Mouse (Mus musculus) erythroblast, embryonic 14.5 days (primary cell): Measurements from ENCODE around the gene Zfp341. TPM values are rescaled to one million over a fixed set of nuclear protein-coding genes. Genes with fewer than 3 reads are reported as not detected.

Experiments used
- H3K27me3 ChIP-seq: 2 replicates; pipeline ENCODE4 v1.6.1; 2012; ENCODE audit warnings: inconsistent platforms; ENCODE audit not compliant: control insufficient read depth
- H3K36me3 ChIP-seq: 2 replicates; pipeline ENCODE4 v1.6.1; 2012; ENCODE audit warnings: mild to moderate bottlenecking, inconsistent platforms; ENCODE audit not compliant: control insufficient read depth
- H3K4me1 ChIP-seq: 2 replicates; pipeline ENCODE4 v1.6.1; 2012; ENCODE audit warnings: inconsistent platforms; ENCODE audit not compliant: control insufficient read depth
- H3K4me3 ChIP-seq: replicated peaks from 2 replicates; pipeline ENCODE3; 2012; ENCODE audit warnings: moderate library complexity, mild to moderate bottlenecking, inconsistent platforms
- H3K9me3 ChIP-seq: 2 replicates; pipeline ENCODE4 v1.6.1; 2012; ENCODE audit warnings: low read length, inconsistent platforms, mixed read lengths; ENCODE audit not compliant: control insufficient read depth
- GATA1 ChIP-seq: IDR thresholded peaks from 2 replicates; pipeline ENCODE4 v1.6.1; 2012; ENCODE audit warnings: low read length, inconsistent platforms, mixed read lengths
- TAL1 ChIP-seq: IDR thresholded peaks from 3 replicates; pipeline ENCODE4 v1.6.1; 2012; ENCODE audit warnings: low read length, inconsistent platforms, mixed read lengths
- polyA plus RNA-seq: library from polyadenylated mRNA; stranded (reverse); fragments of >175 nt; gene quantifications from 2 replicates; pipeline ENCODE4 v1.2.3, GENCODE M21; 2012

Gene Zfp341
- polyA plus RNA-seq, 1 experiment, result 2.0 TPM

GRCm38 (mm10) chr2:154689391-154689790 lies 76.3 kb downstream of the Zfp341 start:
- H3K27me3 ChIP-seq, result no peaks in the 10 kb centered on the region
- no peak overlapping the region for H3K4me3 ChIP-seq
- peaks cover 4% of the 10 kb centered on the region; the same call in 1 of the 2 replicates for H3K4me1 ChIP-seq
- H3K36me3 ChIP-seq, result peaks cover 79% of the 10 kb centered on the region
- no peaks in the 10 kb centered on the region for H3K9me3 ChIP-seq
- TF ChIP-seq GATA1 (no peak), TAL1 (no peak)

GRCm38 (mm10) chr2:154690959-154691358 lies 77.9 kb downstream of the Zfp341 start:
- Histone ChIP-seq H3K36me3 (peaks cover 84% of the 10 kb centered on the region), H3K9me3 (no peaks in the 10 kb centered on the region), H3K27me3 (no peaks in the 10 kb centered on the region), H3K4me1 (no peaks in the 10 kb centered on the region; the same call in 1 of the 2 replicates), H3K4me3 (no peak overlapping the region)
- no peak for TF ChIP-seq TAL1
- TF ChIP-seq GATA1, result no peak

GRCm38 (mm10) chr2:154693186-154693940 lies 80.3 kb downstream of the Zfp341 start:
- no peaks in the 10 kb centered on the region for H3K9me3 ChIP-seq
- TF ChIP-seq TAL1 (no peak), GATA1 (no peak)
- peaks cover 72% of the 10 kb centered on the region for H3K36me3 ChIP-seq
- no peak overlapping the region for H3K4me3 ChIP-seq
- no peaks in the 10 kb centered on the region for H3K27me3 ChIP-seq
- H3K4me1 ChIP-seq, result no peaks in the 10 kb centered on the region; the same call in 1 of the 2 replicates

GRCm38 (mm10) chr2:154693941-154694256 lies 80.8 kb downstream of the Zfp341 start:
- Histone ChIP-seq H3K4me3 (no peak overlapping the region), H3K36me3 (peaks cover 67% of the 10 kb centered on the region), H3K4me1 (no peaks in the 10 kb centered on the region; the same call in 1 of the 2 replicates), H3K9me3 (no peaks in the 10 kb centered on the region), H3K27me3 (no peaks in the 10 kb centered on the region)
- TF ChIP-seq GATA1 (no peak), TAL1 (no peak)

GRCm38 (mm10) chr2:154695690-154696089 lies 82.6 kb downstream of the Zfp341 start:
- no peaks in the 10 kb centered on the region for H3K27me3 ChIP-seq
- no peaks in the 10 kb centered on the region for H3K9me3 ChIP-seq
- no peak overlapping the region for H3K4me3 ChIP-seq
- no peaks in the 10 kb centered on the region; the same call in 1 of the 2 replicates for H3K4me1 ChIP-seq
- TF ChIP-seq TAL1 (no peak), GATA1 (no peak)
- H3K36me3 ChIP-seq, result peaks cover 49% of the 10 kb centered on the region

Other genes with a start within 250 kb of the Zfp341 start
- gene Cdk5rap1, start 240.3 kb upstream of the Zfp341 start, polyA plus RNA-seq, result 0.02 and 0.05 TPM in 2 replicates
- 0.07 and 0.08 TPM in 2 replicates for gene Snta1, start 205.2 kb upstream of the Zfp341 start, polyA plus RNA-seq
- gene Cbfa2t2, start 176.8 kb upstream of the Zfp341 start, polyA plus RNA-seq, result 0.19 and 0.24 TPM in 2 replicates
- gene 1700003F12Rik, start 66.2 kb upstream of the Zfp341 start, polyA plus RNA-seq, result not detected in 2 replicates
- 0.03 TPM in 1 of 2 replicates, not detected in the other for gene Actl10, start 61.5 kb upstream of the Zfp341 start, polyA plus RNA-seq
- 0.23 and 0.39 TPM in 2 replicates for gene Necab3, start 54.4 kb upstream of the Zfp341 start, polyA plus RNA-seq
- gene E2f1, start 43.4 kb upstream of the Zfp341 start, polyA plus RNA-seq, result 22.6 and 24.0 TPM in 2 replicates
- gene Pxmp4, start 9.6 kb upstream of the Zfp341 start, polyA plus RNA-seq, result 1.2 and 1.6 TPM in 2 replicates
- gene 4930519P11Rik, start 140 bp downstream of the Zfp341 start, polyA plus RNA-seq, result 0.19 and 0.33 TPM in 2 replicates
- 23.8 and 27.6 TPM in 2 replicates for gene Chmp4b, start 38.4 kb downstream of the Zfp341 start, polyA plus RNA-seq
- not detected in 2 replicates for gene Gm14214, start 156.7 kb downstream of the Zfp341 start, polyA plus RNA-seq
- 135 and 142 TPM in 2 replicates for gene Raly, start 177.8 kb downstream of the Zfp341 start, polyA plus RNA-seq
- gene a, start 178.1 kb downstream of the Zfp341 start, polyA plus RNA-seq, result not detected in 2 replicates